Mouse (Mus musculus): ENCODE results near the gene Flt3l.
"Not testable (repeated sequence)": the region's sequence is repeated elsewhere in the genome, so short reads cannot be mapped to it uniquely, and the experiment has no call there.

Flt3l gene

DNA sequence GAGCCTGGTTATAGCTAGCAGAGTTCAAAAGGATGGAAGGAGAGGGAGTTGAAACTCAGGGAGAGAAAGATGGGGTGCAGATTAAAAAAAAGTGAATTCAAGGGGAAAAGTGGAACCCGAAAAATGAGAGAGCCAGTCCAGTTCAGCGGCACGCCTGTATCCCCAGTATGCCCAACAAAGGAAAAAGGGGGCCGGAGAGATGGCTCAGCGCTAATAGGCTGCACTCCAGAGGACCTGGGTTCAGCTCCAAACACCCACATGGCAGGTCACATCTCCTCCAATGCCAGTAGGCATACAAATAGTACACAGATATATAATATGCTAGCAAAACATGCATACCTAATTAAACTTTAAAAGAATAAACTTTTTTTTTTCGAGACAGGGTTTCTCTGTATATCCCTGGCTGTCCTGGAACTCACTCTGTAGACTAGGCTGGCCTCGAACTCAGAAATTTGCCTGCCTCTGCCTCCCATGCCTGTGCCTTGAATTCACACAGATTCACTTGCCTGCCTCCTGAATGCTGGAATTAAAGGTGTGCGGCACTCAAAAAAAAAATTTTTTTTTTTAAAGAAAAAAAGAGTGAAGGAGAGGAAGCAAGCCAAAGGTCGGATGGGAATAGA, 26.9 kb upstream of the Flt3l start:
- no peak for DNase-seq (ENCODE audit: low read depth, low spot score)

DNA sequence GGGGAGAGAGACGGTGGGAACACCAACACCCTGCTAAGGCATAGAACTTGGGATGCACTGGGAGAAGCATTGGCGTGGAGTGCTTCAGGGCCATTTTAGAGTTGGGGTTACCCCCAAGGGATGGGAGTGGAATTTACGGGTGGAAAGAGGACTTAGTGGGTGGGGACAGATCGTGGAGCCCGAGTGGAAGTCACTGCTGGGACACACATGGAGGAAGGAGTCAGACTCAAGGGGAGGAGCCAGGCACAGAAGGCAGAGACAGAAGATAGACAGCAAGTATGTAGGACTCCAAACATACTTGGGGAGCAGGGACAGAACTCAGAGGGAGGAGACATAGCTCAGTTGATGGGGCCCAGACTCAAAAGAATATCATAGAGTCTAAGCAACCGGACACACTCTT, 26.3 kb upstream of the Flt3l start:
- DNase-seq (ENCODE audit: low read depth, low spot score), result no peak

DNA sequence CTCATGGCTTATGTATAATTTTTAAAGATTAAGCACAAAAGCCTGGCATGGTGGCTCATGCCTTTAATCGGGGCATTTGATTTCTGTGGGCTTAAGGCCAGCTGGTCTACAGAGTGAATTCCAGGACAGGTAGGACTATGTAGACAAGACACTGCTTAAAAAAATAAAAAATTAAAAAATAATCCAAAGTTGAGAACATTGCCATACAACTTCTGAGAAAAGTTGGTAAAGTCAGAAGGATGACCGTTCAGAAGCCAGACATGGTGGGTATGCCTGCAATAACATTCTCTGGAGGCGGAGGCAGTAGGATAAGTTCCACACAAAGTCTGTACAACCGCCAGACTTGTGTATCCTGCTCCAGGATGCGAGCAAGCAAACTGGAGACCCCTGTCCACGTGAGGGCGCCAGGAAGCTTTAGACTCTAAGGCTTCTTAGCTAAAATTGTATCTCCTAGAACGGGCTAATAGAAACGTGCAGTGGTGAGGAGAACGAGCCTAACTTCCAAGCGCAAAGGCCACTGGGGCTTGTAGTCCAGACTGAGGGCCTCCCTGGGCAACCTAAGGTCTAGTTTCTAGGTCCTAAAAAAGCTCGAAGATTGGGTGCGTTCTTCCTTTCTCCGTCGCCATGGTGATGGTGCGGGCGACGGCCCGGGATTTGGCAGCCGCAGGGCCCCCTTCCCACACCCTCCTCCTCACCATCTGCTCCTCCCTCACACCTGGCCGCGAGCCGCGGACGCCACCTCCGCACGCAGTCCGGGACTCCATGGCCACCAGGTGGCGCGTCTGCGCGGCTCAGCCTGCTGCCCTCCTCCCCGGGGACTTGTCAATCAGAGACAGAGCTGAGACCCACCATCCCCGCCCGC, 25.6 kb upstream of the Flt3l start:
- DNase-seq (ENCODE audit: low read depth, low spot score), result peak; percentile 93

DNA sequence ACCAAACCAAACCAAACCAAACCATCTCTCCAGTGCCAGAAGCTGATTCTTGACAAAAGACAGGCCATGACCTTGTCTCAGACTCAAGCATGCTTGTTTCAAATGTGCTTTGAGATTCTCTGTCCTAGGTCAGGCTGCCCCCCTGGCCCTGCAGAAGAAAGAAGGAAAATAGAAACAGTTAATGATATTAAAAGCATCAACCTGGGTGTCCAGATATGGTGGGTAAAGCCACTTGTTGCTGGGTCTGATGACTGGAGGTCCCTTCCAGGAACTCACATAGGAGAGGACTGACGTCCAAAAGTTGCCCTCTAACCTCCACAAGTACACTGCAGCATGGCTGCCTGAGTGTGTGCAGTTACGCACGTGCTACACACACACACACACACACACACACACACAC, 24.6 kb upstream of the Flt3l start:
- DNase-seq (ENCODE audit: low read depth, low spot score), result no peak

DNA sequence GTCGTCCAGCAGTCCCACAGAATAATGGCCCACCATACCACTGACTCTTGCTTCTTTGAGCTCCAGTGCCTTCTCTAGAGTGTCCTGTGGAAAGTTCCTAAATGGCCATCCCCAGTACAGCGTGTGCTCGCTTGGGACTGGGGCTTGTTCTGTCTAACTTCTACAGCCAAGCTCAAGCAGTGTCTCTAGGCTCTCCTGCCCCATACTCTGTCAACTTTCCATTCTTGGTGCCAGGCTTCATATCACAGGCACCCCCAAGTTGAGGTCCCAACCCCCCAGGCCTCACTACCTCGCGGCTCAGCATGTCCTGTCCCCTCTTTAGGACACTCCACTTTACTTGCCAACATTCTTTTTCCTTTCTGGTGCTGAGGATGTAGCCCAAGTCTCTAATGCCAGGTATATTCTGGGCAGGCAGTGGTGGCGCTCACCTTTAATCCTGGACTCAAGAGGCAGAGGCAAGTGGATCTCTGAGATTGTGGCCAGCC, 24.1 kb upstream of the Flt3l start:
- no peak for DNase-seq (ENCODE audit: low read depth, low spot score)

DNA sequence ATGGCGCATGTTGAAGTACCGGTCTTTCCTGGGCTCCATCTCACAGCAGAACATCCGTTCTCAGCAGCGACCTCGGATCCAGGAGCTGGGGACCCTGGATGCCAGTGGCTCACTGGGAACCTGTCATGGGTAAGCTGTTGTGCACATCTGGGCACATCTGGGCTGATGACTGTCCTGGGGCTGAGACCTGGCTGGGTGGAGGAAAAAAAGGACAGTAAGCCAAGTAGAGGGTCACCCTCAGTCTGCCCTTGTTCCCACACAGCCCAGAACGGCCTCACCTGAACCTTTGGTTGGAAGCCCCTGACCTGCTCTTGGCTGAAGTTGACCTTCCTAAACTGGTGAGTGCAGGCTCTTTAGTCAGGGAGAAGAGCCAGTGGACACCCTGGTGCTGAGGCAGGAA, 22.8 kb upstream of the Flt3l start:
- DNase-seq (ENCODE audit: low read depth, low spot score), result no peak

DNA sequence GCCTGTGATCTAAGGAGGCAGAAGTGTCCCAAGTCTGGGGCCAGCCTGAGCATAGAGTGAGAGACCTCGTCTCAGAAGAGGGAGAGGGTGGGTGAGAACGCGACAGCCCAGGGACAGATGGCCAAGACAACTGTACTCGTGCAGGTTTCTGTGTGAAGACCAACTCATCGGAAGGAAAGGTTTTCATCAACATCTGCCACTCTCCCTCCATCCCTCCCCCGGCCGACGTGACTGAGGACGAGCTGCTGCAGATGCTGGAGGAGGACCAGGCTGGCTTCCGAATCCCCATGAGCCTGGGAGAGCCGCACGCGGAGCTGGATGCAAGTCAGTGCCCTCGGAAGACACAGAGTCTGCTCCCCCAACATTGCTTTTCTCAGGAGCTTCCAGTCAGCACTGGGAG, 21.2 kb upstream of the Flt3l start:
- no peak for DNase-seq (ENCODE audit: low read depth, low spot score)

DNA sequence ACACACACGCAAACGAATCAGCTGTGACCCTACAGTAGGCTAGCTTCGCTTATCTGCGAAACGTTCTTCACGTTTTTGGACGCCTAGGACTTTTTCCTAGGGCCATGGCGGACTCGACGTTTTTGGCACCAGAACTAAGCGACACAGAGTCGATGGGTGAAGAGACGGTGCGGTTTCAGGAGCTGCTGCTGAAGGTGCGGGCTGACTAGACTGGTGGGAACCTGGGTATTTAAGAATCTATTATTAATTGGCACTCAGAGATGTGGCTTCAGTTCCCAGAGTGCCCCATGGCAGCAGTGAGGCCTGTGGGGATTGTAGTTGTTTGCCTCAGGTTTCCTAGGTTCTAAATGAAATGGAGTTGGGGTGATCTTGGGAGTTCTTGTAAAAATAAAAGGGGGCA, 20.0 kb upstream of the Flt3l start:
- DNase-seq (ENCODE audit: low read depth, low spot score), result no peak

DNA sequence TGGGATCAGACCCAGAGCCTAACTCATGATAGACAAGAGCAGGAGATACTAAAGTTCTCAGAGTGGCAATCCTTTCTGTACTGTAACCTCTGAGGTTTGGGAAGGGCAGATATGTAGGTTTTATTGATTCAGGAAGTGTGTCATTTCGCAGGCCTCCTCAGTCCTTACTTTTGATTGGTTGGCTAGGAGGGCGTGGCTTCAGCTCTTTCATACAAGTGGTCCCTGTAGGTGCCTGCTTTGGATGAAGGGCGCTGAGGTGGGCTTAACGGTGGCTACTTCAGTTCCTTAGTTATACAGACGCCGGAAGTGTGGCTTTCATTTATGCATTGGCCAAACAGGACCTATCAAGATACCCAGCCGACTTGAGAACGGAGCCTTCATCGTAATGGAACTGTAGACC, 19.4 kb upstream of the Flt3l start:
- DNase-seq (ENCODE audit: low read depth, low spot score), result no peak

DNA sequence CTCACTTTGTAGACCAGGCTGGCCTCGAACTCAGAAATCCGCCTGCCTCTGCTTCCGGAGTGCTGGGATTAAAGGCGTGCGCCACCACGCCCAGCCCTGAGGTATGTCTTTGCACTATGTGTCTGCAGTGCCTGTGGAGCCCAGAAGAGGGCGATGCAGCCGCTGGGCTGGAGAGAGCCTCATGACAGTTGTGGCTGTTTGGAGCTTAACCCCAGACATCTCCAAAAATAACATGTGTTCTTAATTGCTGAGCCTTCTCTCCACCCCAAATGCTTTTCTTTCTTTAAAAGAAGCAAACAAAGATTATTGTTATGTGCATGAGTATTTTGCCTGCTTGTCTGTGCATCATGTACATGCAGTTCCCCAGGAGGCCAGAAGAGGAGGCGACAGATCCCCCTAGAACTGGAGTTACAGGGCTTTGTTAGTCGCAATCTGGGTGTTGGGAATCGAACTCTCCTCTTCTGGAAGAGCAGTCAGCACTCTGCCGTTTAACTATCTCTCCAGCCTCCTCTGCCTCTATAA, 18.8 kb upstream of the Flt3l start:
- peak; percentile 71 for DNase-seq (ENCODE audit: low read depth, low spot score)

DNA sequence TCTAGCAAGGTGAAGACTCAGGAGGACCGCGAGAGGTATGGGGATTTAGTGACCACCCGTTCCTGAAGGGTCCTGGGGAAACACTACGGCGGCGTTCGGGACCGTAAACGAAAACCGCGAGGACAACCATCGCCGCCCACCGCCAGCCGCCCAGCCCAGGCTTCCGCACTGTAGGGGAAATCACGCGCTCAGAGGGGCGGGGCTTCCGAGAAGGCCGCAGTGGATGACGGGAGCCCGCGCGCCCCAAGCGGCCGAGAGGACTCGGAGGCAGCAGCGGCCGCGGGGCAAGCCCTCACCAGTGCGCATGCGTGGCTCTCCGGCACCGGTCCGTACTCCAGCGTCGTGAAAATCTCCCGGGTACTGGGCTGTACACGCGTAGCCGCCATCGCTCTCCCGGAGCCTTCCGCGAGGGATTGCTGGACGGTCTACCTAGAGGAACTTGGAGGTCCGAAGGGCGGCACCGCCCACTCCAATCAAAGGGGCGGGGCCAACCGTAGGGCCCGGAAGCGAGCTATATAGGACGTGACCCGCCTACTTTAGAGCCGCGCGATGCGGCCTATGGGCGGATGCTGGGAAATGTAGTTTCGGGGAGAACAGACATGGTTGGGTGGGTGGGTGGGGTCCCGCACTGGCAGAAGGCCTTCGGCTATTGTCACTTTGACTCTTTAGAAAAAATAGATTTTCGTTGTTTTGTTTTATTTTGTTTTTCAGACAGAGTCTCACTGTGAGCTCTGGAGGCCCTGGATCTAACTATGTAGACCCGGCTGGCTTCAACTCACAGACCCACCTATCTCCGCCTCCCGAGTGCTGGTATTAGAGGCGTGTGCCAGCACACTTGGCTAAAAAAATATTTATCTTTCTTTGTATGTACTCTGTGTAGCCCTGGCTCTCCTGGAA, 18.1 kb upstream of the Flt3l start, which contains the start of the genes Pih1d1 and Aldh16a1:
Pih1d1 (plus strand) TSS at position 208 of the 897 bp plus-strand sequence.
Aldh16a1 (minus strand) TSS at position 489 of the 897 bp plus-strand sequence.
- peak; percentile 99 for DNase-seq (ENCODE audit: low read depth, low spot score)

DNA sequence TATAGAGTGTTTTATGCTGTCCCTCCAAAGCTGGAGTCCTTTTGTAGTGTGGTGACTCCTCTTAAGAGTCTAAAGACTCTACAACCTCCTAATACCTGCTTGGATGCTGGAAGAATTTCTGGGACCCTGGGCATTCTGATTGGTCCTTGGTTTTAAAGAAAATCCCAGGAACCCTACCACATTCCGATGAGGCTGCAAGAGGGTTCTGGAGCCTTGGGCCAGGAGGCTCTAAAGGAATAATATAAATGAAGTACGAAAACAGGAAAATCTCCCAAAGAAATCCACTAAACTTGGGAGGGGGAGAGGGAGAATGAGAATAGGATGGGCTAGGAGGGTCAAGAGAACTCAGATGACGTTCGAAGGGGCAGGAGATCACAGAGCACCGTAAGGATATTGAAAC, 17.4 kb upstream of the Flt3l start:
- no peak for DNase-seq (ENCODE audit: low read depth, low spot score)

DNA sequence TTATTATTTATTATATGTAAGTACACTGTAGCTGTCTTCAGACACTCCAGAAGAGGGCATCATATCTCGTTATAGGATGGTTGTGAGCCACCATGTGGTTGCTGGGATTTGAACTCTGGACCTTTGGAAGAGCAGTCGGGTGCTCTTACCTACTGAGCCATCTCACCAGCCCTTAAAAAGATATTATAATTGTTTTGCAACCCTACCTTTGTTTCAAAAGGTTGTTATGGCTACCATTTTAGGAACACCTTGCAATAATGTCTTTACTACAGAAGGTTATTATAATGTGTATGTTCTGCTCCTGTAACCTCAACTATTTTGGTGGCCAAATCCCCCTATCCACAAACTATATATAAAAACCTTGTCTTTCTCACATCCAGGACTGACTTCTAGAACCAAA, 16.8 kb upstream of the Flt3l start:
- DNase-seq (ENCODE audit: low read depth, low spot score), result not testable (repeated sequence)

DNA sequence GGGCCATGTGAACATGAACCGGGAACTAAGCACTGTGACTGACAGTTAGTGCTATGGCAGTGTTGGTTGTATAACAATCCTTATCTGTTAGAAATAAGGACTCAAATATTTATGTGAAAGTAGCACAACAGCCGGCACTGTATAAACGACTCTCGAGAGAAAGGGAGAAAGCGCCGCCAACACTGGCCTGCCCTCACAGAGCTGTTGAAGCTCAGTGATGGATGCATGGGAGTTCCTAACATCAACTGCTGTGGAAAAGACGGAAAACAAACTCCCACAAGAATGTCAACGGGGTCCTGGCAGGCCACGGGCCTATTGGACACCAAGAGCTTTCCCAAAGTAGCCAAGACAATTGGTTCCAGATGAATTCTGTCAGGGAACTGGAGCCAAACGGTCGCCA, 15.1 kb upstream of the Flt3l start:
- DNase-seq (ENCODE audit: low read depth, low spot score), result no peak

DNA sequence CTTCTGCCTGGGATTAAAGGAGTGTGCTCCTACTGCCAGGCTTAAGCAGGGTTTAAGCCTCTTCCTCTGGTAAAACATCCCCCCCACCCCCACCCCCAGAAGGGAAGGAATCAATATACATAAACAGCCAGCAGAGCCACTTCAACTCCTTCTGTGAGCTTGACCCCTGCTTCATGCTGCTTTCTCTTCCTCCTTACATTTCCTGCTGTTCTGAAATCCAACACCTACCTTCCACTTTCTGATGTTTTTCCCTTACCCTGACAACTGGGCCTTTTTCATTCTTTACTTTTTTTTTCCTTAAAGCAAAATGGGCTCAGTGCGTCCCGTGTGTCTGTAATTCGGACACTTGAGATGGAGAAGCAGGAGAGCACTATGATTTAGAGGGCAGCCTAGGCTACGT, 14.1 kb upstream of the Flt3l start:
- DNase-seq (ENCODE audit: low read depth, low spot score), result no peak

DNA sequence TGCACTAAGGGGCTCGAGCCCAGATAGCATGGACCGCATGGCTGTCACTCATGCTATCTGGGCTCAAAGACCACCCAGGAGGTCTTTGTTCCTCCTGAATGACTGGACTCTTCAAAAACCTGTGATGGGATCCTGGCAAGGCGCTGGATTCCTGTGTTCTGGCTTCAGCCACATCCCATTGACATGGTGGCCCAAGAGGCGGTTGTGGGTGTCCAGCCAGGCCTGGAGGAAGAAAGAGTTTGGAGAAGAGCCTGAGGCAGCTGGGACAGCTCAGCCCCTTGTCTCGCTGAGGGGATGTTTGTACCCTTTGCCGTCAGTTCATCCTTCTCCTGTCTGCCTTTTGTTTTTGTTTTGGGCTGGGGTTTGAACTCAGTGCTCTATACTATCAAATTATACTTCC, 13.3 kb upstream of the Flt3l start:
- no peak for DNase-seq (ENCODE audit: low read depth, low spot score)

DNA sequence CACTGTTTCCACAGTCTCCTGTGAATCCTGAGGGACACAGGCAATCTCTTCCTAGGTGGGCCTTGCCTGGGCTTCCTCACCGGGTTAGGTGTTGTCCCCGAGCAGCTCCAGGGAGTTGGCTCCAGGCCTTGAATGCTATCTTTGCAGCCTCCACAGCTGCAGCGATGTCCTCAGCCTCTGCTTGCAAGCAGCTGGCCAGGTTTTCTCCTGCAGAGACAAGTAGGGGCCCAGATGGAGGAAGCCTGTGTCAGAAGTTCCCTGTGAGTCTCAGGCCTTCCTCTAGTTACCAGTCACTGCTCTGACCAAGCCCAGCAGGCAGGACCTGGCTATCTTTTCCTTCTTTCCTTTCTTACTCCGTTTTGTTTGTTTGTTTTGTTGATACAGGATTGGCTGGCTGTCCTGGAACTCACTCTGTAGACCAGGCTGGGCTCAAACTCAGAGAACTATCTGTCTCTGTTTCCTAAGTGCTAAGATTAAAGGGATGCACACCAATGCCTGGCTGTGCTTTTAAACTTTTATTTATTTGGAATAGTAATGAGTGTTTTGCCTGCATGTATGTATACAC, 12.4 kb upstream of the Flt3l start:
- no peak for DNase-seq (ENCODE audit: low read depth, low spot score)

DNA sequence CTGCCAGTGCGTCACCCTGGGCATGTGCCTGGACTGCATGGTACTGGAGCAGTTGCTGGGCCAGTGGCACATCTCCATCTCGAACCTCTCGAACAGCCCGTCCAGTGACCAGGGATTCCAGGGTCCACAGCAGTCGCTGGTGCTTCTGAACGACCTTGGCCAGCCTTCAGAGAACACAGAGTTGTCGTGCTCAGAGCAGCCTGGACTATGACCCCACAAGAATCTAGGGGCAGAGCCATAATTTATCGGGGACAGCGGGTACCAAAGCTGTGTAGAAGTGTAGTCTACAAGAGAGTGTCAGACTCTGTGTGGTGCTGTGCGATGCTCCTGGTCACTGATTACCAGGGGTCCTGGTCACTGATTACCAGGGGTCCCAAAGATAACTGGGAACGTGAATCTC, 11.7 kb upstream of the Flt3l start:
- no peak for DNase-seq (ENCODE audit: low read depth, low spot score)

DNA sequence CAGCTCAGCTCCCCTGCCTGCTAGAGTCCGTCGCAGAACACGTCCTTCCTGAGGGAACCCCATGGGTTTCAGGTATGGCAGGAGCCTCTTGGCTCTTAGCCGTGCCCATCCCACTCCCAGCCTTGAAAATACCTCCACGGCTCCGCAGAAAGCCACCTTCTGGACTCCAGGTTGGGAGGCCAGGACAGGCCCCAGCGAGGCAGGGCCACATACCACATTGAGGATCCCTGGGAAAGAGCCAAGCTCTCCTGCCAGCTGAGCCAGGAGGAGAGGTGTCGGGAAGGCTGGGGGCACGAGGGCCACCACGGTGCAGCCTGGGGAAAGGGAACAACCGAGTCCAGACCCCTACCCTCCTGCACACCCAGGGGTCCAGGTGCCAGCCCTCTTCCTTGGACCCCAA, 11.0 kb upstream of the Flt3l start:
- no peak for DNase-seq (ENCODE audit: low read depth, low spot score)

DNA sequence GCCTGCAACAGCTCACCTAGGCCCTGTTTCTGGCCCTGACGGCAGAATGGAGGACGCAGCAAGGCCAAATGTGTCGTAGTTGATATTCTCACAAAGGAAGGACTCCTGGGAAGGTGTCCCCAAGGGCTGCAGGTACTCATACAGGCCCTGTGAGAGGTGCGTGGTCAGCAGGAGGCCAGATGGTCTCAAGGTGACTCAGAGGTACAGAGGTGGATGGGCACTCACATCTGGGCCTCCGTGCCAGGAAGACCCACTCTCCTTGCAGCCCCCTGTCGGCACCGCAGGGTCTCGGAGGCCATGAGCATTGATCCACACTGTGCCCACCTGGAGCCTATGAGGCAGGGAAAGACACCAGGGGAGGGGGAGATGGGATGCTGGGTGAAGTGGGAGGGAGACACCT, 9.2 kb upstream of the Flt3l start:
- no peak for DNase-seq (ENCODE audit: low read depth, low spot score)

DNA sequence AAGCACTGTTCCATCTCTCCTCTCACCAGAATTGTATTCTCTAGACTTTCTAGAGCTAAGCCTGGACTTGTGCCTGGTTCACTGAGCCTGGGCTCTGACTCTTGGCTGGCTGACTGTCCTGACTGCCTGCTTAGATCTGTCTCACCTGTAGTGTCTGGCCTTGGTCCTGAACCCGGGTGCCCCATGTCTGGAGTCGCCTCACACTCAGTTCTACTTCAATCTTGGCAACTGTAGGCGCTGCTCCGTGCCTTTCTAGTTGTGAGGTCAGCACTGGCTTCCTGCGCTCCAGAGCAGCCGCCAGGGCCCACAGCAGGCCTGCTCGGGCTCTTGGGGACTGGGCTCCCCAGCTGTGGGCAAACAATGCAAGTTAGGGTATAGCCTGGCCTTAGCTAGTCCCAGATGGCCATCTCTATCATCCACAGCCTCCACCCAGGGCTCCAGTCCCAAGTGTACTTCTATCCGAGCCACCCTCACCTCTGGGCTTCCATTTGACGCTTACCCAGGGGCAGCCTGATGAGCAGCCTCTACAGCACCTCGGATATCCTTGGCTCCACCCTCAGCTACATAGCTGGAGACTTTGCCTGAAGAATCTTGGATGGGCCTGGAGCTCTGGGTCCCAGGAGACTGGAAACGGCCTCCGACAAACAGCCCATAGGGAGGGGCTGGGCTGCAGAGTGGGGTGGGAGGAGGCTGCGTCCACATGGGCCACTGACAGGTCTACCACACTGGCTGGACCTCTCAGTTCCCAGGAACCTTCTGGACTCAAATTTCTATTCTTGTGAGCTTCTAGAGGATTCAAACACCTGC, 8.3 kb upstream of the Flt3l start:
- DNase-seq (ENCODE audit: low read depth, low spot score), result no peak

Measured in CD4-positive, CD25-positive, alpha-beta regulatory T cell, adult 2 months (primary cell).